Mouse (Mus musculus) heart, adult 2 months (tissue): ENCODE measurements at regions not wholly inside any gene's neighbourhood (a gene's known extent, or its start where the extent isn't known, plus 50 kb on each side); places are given as distances from the start of the nearest gene placed in this dataset.

Experiments used
- CTCF ChIP-seq: fragments of 200-600 bp; IDR thresholded peaks from 2 replicates; pipeline ENCODE4 v1.8.1; 2022; ENCODE audit warnings: antibody characterized with exemption, mild to moderate bottlenecking, moderate library complexity
- POLR2A ChIP-seq: fragments of 200-500 bp; IDR thresholded peaks from 2 replicates; pipeline ENCODE4 v1.6.1; 2011; ENCODE audit warnings: mild to moderate bottlenecking, low read depth, low read length, control low read depth; ENCODE audit not compliant: insufficient read depth

DNA sequence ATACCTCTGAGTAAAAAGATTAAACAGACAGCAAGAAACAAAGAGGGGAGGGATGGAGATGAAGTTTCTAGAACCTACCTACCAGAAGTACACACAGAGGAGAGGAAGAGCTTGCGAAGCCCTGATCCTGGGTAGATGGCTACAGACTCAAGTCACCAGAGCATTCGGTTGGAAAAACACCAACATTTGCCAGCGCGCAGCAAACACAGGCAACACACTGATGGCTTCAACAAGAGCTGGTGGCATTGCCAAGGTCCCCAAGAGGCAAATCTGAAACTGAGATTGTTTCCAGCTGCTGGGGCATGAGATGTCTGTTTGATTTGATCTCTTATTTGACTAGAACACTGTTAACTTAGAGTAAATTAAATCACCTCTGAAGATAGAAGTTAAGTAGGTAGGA is 165.5 kb upstream of the Tox3 start:
- TF ChIP-seq POLR2A (no peak), CTCF (no peak)
